Mouse (Mus musculus): ENCODE measurements around the gene Tbc1d22a. TPM values are rescaled to one million over a fixed set of nuclear protein-coding genes. Genes with fewer than 3 reads are reported as not detected.
"Not testable (repeated sequence)": the region's sequence is repeated elsewhere in the genome, so short reads cannot be mapped to it uniquely, and the experiment has no call there.

Gene Tbc1d22a
- total RNA-seq (2021), result 10 to 100 TPM; 12.0 to 13.2 TPM
- long read RNA-seq, experiment 1, transcript Tbc1d22a-201 (13 exons, 3,229 nt), result major isoform, 7 of 10 reads
- long read RNA-seq, experiment 1, partial matches to known transcripts, result 2 of 10 reads
- long read RNA-seq, experiment 1, other reads (novel, unspliced or antisense), result 1 of 10 reads
- long read RNA-seq, experiment 2, transcript Tbc1d22a-201 (13 exons, 3,229 nt), result major isoform, 14 of 23 reads
- long read RNA-seq, experiment 2, partial matches to known transcripts, result 2 of 23 reads
- long read RNA-seq, experiment 2, other reads (novel, unspliced or antisense), result 7 of 23 reads

DNA sequence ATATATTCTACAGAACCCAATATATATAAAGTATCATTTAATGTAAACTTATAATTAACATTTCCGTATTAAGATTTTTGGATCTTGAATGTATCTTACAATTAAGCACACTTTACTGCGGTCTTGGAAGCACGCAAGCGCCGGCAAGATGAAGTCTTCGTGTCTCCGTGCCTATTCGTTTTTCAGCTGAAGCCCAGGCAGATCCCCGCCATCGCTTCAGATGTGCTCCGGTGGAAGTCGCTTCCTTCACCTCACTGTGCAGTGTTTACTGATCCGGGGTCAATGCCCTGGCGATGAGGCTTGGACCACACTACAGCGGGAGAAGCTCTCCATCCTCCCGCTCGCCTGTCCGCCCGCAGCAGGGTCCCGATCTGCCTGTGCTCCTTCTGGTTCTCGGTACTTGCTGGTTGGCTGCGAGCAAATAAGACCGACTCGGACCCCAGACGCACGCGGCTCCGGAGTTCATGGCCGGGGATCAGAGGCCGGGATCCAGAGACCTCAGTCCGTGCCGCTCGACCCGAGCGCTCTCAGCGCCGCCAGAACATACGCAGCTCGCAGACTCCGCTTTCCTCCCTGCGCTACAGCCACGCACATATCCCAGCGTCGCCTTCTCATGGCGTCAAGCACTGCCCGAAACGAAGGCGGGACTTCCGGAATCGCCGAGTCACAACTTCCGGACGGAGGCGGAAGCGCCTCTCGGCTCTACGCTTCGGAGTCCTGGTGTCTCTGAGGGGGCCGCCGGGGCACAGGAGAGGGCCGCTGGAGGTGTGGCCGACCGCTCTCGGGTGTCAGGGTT, at the start of gene Tbc1d22a:
Gene Tbc1d22a, plus strand, starts transcription at position 707 of the 796 bp plus-strand sequence.
- DNase-seq, result peak; percentile 88

DNA sequence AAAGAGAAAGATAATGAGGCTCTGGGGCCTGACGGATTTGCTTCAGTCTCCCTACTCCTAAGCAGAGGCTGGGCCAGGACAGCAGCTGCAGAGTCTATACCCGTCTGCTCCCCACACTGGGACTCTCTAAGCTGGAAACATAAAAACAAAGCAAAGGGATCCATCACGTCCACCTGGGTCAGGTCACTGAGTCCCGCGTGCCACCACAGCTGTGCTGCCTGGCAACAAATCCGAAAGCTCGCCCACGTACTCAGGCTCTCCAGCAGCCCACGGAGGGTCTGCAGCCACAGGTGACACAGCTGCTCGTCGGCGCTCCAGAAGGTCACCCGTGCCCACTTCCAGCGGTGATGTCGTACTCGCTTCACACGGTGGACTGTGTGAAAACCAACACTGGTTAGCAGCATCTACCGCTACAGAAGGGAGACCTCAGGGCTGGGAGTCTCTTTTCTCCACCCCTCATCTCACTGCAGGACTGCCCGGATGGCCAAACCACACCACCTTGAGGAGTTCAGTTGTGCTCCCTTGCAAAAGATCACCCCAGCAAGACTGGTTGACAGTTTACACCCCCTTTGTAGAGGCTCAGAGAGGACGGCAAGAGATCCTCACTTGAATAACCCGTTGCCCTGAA, 49.4 kb upstream of the Tbc1d22a start:
- no peak for DNase-seq

DNA sequence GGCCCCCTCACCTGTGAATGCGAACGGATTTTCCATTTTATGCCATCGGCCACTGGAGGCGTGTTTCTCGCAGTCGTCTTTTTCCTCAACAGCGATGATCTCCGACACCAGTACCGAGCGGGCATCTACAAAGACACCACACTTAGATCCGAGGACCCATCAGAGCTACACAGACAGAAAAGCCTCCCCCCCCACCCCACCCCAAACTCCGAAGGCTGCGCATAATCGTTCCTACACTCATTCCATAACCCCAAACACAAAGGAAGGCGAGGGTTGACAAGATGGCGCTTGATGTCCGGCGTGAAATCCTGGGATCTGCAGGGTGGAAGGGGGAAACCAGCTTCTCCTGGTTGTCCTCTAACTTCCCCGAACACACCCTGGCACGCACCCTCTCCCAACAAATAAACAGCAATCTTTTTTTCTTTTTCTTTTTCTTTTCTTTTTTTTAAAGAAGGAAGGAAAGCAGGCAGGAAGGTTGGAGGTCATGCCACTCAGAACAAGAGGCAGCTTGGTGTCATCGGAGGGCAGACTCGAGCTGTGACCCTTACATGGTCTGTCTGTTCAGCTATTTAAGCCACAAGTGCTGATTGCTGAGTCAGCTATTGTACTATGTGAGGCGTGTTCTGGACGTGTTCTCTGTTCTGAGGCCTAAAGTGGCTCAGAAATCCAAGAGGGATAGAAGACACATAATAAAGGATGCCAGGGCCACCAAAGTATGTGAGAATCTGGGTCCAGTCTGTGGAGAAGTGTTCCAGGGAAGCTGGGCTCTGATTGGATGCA, 48.3 kb upstream of the Tbc1d22a start:
- DNase-seq, result no peak

GRCm38 (mm10) chr15:86167032-86167655, 47.1 kb upstream of the Tbc1d22a start:
- no peak for DNase-seq

DNA sequence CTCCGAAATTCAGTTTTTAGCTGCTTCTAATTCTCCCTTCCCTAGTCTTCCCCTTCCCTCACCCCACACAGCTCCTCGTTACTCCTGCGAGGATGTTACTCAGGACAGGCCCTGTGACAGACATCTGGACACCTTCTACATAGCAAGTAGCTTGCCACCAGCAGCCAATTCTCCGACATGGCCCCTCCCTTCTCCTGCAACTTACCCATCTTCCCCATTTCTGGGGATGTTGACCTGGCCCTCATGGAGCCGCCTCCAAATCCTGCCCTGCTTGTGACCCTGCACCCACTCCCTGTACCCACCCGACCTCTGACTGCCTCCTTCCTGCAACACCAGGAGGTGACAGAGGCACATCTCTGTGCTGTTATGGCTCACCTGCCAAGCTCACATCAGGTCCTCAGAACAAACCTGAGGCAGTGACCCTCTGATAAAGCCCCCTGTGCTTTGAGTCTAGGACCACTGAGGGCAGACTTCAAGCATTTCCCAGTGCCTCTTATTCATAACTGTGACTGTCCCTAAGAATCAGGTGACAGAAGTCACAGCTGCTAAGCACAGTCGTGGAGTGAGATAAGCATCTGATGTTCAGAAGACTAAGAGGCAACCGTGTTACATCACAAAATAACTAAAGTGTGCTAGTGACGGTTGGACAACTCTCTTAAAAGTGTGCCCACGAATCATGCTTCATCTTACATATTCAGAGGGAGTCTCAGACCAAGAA, 46.3 kb upstream of the Tbc1d22a start:
- DNase-seq, result no peak

DNA sequence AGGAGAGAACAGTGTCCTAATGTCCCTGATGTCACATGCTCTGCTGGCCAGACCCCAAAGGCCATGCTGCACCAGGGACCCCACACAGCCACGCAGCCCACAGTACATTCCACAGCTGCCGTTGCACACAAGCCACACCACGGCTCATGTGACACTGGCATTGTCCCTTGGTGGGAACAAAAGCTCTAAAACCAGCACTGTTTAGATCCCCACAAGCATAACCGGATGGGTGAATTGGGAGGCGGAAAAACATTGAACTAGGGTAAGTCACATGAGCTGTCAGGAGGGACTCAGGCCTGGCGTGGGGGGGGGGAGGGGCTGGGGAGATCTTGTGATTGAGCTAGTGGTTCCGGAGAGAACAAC, 45.8 kb upstream of the Tbc1d22a start:
- DNase-seq, result no peak

DNA sequence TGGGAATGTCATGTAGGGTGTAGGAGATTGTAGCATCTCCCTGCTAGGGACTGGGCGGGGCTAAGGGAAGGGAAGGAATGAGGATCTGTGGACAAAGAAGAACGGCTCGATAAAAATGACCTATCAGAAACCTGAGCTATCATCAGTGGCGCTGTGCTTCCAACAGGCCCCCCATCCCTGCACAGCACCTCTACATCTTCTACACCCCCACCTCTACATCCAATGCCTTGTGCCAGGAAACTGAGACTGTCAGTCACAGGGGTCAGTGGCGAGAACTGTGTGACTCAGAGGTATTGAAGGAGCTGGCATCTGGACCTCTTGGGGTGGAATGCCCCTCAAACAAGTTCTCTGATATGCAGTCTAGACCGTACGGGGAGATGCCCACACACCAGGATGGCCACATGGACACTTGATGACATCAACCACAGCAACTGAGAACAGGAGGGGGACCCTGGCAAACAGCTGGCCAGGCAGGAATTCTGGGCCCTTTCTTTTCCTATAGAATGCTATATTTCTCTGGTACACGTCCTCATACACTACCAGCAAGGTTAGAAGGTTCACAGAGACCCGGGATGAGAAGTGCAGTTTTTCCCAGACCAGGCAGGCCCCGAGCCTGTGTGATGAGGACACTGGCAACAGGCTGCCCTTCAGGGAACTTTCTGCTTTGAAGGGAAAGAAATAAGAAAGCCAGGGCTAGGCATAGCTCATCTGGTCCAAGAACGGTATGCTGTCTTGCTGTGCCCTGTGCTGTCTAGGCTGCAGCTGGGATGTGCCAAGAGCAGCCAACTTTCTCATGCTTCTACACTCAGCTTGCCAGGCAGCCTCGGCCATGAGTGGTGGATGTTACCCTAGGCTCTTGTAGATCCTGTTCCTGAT, 45.1 kb upstream of the Tbc1d22a start:
- no peak for DNase-seq

- no peak for DNase-seq
Observed at GRCm38 (mm10) chr15:86169817-86170110, 44.5 kb upstream of the Tbc1d22a start.

DNA sequence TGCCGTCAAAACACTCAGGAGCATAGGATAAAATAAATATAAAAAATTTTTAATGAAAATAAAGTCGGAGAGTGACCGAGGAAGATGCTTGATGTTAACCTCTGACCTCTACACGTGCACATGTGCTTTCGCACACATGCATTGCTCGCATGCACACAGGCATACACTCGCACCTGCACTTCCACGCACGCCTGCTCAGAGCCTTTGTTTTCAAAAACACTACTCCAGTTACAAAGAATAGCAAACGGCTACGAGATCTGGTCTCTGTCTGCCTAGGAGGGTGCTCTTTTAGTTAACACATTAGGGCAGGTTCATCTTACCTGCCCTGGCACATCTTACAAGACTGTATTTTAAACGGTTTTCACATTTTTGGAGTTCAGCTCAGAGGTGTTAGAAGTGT, 42.9 kb upstream of the Tbc1d22a start:
- DNase-seq, result no peak

GRCm38 (mm10) chr15:86172124-86172523, 42.1 kb upstream of the Tbc1d22a start:
- no peak for DNase-seq

- DNase-seq, result no peak
Observed at GRCm38 (mm10) chr15:86172526-86172925, 41.7 kb upstream of the Tbc1d22a start.

DNA sequence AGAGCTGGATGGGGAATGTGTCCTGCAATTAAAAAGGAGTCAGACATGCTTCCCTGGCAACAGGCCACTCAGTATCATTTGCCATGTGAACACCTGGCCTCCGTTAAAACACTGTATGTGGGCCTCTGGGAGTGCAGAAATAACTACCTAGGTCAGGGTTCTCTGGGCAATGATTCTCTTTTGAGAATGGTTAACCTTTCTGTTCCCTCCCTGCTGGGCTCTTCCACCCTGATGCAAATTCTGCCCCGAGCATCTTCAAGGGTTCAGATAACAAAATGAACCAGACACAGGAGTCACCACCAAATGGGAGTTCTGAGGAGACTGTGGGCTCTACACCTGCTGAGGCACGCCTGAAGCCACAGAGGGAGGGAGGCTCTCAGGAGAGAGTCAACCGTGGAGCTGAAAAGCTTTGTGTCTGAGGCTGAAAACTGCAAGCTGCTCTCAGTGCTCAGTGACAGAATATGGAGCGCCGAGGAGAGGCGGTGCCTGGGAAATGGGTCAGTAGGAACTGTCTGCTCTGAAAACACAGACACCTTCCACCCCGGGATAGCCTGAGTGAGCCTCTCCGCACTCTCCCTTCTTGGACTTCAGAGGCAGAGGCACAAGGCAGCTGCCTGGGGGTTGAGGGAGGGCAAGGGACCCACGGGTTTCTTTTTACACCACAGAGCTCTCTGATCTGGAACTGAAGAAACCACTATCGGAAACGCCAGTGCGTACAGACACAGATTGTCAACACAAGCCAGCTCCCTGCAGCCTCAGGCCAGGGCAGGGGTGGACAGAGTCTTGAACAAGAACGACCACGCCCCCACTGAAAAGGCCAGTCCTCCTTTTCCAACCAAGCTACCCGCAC, 40.9 kb upstream of the Tbc1d22a start:
- DNase-seq, result peak; percentile 14

- DNase-seq, result no peak
Observed at GRCm38 (mm10) chr15:86175253-86176050, 38.8 kb upstream of the Tbc1d22a start.

DNA sequence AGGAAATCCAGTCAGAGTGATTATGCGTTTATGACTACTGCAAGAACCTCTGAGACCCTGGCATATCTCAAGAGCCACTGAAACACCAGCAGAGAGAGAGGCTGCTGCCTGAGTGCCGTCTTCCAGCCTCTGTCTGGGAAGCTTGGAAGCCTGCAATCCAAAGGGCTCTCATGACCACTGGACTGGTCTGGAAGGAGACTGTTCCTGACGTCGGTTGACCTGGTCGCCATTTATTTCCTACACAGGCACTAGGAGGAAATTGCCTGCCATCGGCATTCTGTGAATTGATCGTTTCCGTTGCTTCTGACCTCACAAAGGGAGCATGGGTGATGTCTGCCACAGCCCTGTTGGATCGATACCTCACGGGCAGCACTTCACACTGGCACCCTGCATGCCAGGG, 38.1 kb upstream of the Tbc1d22a start:
- DNase-seq, result no peak

DNA sequence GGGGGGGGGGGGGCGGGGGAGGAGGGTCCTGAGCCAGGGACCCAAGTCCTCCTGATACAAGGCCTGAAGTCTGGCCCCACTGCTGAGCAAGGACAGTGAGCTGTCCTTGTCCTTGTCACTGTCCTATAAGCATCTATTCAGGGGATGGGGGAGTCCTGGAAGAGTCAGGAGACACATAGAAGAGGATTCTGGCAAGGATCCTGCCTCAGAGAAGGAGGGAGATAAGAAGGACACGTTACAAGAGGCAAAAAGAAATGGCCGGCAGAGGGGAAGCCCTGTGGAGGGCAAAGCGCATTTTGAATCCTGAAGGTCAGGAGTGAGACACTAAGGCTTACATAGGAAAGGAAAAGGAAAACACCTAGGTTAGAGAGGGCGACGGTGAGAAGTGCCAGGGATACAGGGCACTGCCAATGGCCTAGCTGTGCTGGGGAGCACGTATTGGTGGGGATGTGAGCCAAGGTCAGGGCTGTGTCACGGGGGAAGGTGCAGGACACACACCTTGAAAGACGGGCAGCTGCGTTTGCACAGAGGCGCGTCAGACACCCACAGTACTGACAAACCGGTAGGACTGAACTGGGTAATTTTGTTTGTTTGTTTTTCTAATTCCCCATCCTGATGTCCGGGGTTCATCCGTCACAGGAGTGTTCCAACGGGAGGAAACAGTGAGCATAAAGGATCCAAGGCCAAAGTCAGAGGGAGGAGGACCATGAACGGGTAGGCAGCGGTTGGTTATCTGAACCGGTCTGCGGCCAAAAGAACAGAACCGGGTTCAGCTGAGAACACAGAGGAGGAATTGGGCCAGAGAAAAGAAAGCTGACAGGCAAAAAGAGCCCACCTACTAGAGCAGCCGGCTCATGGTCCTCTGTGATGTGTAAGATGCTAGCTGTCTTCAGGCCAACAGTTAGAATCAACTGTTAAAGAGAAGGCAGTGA, 37.2 kb upstream of the Tbc1d22a start:
- no peak for DNase-seq

- not testable (repeated sequence) for DNase-seq
Observed at GRCm38 (mm10) chr15:86177703-86178251, 36.5 kb upstream of the Tbc1d22a start.

DNA sequence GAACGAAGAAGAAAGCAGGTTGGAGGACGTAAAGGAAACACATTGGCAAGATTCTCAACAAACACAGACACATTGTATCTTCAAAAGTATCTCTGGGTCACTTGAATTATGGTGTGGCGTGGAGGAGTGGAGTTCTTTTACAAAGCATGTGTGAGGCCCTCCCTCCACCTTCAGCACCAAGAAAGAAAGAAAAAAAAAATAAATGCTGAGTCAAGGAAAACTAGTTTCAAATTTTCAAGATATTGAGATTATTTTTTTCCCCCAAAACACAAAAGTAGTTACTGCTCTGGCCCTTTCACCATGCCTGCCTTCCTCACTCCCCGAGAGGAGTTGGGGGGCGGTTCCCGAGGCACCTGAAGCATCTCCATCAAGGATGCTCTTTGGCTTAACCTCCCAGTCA, 35.7 kb upstream of the Tbc1d22a start:
- DNase-seq, result no peak
